Mouse (Mus musculus): ENCODE measurements around the gene Nars2. TPM values are rescaled to one million over a fixed set of nuclear protein-coding genes. Genes with fewer than 3 reads are reported as not detected.
A peak's percentile ranks its signal among the peaks of the same experiment; 100 is the strongest.

Nars2 gene
- total RNA-seq, 2 experiments from 2014 or later: 17.6 to 19.7 TPM

- DNase-seq: no peak
- intact Hi-C loops (cut with DNase I): no loop called here
These were observed 15.9 kb downstream of the Nars2 start for GRCm38 (mm10) chr7:96967188-96967587.

GRCm38 (mm10) chr7:96970359-96970758 is 19.1 kb downstream of the Nars2 start:
- intact Hi-C loops (cut with DNase I): loop anchor here (5.0 kb wide), 2 partner anchors 112 to 327 kb away; partner anchors contain the start of gene Gab2
- no peak for DNase-seq

GRCm38 (mm10) chr7:96971027-96971996 is 20.0 kb downstream of the Nars2 start:
- DNase-seq: no peak
- intact Hi-C loops (cut with DNase I): loop anchor here (5.0 kb wide), 2 partner anchors 111 to 326 kb away; partner anchors contain the start of gene Gab2

GRCm38 (mm10) chr7:96972138-96972904 is 21.0 kb downstream of the Nars2 start:
- DNase-seq: no peak
- intact Hi-C loops (cut with DNase I): loop anchor here (5.0 kb wide), 2 partner anchors 110 to 325 kb away; partner anchors contain the start of gene Gab2

- intact Hi-C loops (cut with DNase I): no loop called here
- DNase-seq: no peak
These were observed 24.6 kb downstream of the Nars2 start for GRCm38 (mm10) chr7:96975914-96976313.

GRCm38 (mm10) chr7:96977209-96977608 is 25.9 kb downstream of the Nars2 start:
- DNase-seq: no peak
- intact Hi-C loops (cut with DNase I): no loop called here

DNA sequence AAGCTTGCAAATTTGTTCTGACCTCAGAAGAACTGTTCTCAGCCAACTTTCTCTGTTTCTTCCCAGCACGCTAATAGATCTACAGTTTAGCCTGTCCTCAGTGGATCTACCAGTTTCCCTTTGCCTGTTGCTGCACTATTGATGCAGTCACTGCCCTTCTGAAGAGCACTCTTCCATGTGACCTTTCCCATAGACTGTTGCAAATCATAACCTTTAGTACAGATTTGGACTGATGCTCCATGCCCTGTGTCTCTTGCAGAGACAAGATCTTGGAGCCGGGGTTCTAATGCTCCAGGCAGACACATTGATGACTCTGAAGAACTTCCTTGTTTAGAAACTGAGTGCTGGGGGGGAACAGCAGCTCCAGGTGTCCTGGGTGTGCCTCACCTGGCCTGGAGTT is 30.1 kb downstream of the Nars2 start:
- intact Hi-C loops (cut with DNase I): no loop called here
- no peak for DNase-seq

DNA sequence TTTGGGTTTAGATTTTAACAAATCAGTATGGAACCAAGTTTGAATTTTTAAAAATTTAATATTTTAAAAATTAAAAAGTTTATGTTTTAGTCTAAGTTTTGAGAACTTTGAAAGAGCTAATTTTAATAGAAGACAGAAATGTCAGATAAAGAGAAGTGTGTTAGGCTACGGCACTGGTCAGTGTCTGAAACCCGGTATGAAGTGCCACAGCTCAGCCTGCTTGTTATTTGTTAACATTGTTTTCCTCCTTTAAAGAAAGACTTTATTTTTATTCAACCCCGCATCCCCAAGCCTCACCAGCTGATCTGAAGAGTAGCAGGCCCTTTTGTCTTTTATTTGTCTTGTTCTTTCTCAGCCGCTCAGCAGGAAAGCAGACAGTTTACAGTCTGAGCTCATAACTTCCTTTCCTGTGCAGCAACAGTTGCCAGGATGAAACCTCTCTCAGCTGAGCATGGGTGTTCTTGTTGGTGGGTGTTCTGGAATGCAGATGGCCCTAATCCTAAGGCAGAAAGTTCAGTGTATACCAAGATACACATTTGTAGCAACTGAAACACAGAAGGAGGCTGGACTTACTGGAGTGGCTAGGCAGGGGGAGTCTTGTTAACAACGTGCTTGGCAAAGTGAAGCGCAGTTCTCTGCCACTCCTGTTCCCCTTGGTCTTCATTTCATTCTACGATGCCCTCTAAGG is 32.5 kb downstream of the Nars2 start:
- intact Hi-C loops (cut with DNase I): no loop called here
- no peak for DNase-seq

DNA sequence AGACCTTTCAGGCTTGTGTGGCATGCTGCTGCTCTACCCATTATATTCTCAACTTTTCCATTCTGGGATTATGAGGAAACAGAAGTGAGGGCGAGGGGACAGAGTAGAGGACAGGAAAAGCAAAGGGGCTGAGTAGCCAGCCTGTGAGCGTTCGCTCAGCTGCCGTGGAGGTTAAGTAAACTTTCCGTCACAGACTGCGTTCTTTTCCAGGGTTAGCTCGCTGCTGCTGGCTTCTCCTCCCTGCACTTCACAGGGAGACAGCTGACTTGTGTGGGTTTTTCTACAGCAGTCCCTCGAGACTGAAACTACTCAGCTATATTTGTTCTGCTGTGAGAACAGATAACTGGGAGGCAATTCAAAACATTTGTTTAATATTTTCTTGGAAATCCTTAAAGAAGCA is 34.5 kb downstream of the Nars2 start:
- DNase-seq: no peak
- intact Hi-C loops (cut with DNase I): no loop called here

DNA sequence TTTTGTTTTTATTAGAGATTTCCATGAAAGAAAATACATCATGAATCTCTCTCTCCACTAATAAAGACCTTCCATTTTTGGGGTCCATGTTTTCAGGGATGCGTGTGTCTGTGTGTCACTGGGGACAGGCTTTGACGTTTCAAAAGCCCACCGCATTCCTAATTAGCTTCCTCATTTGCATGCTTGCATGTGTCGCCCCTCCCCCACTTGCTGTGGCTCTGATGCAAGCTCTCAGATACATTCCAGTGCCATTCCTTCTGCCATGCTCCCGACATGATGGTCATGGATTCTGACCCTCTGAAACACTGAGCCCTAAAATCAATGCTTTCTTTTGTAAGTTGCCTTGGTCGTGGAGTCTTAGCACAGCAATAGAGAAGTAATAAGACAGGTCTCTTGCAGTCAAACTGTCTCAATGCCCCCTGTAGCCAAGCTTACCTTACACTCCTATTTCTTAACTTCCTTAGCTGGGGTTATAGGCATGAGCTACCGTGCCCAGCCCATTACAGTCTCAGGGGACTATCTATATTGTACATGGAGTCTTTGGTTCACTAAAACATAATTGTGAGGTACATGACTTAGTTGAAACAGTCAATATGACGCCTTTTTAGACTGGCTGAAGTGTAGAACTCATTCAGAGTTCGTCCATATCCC is 35.6 kb downstream of the Nars2 start:
- intact Hi-C loops (cut with DNase I): no loop called here
- peak; percentile 40 for DNase-seq

- intact Hi-C loops (cut with DNase I): no loop called here
- DNase-seq: no peak
These were observed 36.4 kb downstream of the Nars2 start for GRCm38 (mm10) chr7:96987676-96988075.

DNA sequence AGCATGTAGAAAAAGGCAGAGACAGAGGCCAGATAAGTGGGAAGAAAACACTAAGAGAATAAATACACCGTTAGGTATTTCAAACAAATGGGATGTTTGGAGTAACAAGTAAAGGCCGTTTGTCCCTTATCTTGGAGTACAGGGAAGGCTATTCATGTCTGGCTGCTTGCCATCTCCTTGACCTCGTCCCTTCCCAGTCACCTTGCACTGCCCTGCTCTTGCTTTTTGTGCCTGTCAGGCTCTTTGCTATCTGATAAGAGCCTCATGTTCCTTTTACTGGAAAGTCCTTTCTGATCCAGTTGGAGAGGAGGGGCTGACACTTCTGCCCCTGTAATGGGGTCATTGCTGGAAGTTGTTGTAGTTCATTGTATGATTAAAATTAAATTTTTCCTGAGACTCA is 61.7 kb downstream of the Nars2 start:
- intact Hi-C loops (cut with DNase I): no loop called here
- DNase-seq: no peak

GRCm38 (mm10) chr7:97018005-97018404 is 66.7 kb downstream of the Nars2 start:
- intact Hi-C loops (cut with DNase I): no loop called here
- no peak for DNase-seq

DNA sequence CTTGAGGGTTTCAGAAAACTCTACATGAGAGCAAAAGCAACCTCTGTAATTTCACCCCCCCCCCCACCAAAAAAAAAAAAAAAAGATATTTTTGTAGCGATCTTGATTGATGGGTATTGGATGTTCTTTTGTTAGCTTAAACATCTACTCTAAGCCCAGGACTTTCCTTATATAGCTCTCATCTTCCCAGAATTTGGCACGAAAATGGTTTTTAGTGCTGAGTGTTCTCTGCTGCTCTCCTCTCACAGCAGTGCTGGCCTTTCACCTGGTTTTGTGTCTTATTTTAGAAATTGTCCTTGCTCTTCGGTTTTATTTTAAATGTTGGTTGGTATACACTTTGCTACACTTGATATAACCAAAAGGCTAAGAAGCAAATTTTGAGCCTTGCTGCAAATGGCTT is 67.1 kb downstream of the Nars2 start:
- intact Hi-C loops (cut with DNase I): no loop called here

GRCm38 (mm10) chr7:97019303-97019702 is 68.0 kb downstream of the Nars2 start:
- DNase-seq: no peak
- intact Hi-C loops (cut with DNase I): no loop called here

More for the DNA sequence above, 67.1 kb downstream of the Nars2 start:
- no peak for DNase-seq

DNA sequence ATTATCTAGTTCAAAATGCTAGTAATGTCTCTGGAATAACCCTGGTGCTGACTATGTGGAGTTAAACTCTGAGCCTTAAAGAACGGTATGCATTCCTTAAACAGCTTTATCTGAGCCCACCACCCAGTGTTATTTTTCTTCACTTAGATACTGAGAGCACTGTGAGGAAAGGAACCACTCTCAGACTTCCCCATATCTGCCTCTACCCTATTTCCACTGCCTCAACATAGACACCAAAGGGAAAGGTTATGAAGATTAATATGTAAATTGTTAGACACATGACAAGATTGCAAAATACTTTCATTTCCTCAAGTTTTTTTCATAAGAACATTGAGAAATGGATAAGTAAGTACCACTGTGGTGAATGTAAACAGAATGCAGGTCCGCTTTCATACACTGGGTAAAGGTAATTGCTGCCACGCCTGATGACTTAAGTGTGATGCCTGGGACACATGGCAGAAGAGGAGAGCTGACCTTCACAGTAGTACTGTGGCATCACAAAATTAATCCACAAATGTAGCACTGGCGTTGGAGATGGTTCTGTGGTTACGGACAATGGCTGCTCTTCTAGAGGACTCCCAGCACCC is 75.6 kb downstream of the Nars2 start:
- intact Hi-C loops (cut with DNase I): no loop called here
- no peak for DNase-seq

- intact Hi-C loops (cut with DNase I): no loop called here
- no peak for DNase-seq
These were observed 77.8 kb downstream of the Nars2 start for GRCm38 (mm10) chr7:97029151-97029550.

DNA sequence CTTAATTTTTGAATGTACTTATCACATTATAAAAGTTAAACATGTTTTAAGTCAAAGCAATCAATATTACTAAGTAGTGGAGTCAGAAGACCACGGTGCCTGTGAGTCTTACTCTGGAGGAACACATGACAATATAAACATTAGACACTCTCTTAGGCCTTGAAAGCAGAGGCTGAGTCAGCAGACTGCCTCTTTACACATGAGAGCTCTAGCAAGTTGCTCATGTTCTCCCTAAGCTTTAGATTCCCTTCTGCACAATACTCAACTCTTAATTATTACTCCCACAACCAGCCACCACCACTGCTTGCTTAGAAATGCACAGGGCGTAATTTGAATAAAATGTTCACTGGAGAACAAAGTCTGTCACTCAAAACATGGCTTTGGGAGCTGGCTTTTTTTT is 81.1 kb downstream of the Nars2 start:
- intact Hi-C loops (cut with DNase I): no loop called here
- DNase-seq: no peak

- no peak for DNase-seq
- intact Hi-C loops (cut with DNase I): no loop called here
These were observed 88.3 kb downstream of the Nars2 start for GRCm38 (mm10) chr7:97039641-97040040.

- intact Hi-C loops (cut with DNase I): no loop called here
These were observed 90.7 kb downstream of the Nars2 start for GRCm38 (mm10) chr7:97041868-97042449.

More at GRCm38 (mm10) chr7:97041868-97042449, 90.7 kb downstream of the Nars2 start:
- no peak for DNase-seq
